Mouse (Mus musculus): ENCODE results near the gene Adam33.

Gene Adam33

DNA sequence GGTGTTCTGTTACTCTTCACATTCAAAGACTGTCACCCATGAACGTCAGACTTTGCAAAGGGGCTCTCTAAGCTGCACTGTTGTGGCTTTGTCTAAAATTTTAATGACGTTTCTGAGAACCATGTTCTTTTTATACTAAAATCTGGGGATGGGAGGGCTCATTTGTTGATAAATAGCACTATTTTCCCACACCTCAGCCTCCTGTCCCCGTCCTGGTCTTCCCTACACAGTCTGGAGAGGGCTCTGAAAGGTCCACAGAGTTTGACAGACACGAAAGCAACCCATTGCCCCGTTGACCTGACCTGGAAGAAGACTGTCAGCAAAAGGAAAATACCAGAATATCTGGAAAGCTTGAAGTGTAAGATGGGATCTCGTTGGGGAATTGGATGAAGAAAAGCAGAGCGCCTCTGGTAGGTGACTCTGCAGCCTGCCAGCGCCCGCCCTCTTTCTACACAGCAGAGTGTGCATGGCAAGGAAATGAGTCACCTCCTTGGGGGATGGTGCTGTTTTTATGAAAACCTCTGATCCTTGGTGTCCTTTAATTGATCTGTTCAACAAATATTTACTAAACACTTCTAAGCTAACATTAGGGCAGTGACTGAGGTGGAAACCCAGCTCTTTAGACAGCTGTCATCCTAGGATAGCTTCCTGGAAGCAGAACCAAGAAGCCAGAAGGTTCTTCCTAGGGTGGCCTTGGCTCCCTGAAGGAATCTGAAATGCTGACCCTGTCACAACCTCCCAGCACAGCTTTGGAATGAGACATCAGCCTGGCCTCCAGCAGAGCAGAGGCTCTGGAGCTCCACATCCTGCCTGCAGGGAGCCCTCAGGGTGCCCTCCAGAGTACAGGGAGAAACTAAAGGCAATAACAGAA lies 34.3 kb downstream of the Adam33 start:
- DNase-seq (ENCODE audit: low read depth, low spot score) = no peak

DNA sequence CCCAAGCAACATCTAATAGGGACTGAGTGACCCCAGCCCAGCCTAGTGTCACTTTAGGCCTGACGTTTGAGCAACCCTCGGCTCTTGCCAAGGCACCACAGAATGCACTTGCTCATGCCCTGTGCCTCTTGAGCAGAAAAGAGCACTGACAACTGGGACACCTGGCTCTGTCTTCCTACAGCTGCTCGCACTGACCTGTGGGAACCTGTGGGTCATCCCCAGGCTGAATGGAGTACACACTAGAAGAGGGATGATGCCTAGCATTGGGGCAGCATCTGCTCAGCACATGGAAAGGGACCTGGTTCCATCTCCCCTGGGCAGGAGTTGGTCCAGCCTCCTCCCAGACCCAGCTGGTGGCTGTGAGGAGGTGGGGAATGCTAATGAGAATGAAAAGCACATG lies 36.7 kb downstream of the Adam33 start:
- no peak for DNase-seq (ENCODE audit: low read depth, low spot score)

DNA sequence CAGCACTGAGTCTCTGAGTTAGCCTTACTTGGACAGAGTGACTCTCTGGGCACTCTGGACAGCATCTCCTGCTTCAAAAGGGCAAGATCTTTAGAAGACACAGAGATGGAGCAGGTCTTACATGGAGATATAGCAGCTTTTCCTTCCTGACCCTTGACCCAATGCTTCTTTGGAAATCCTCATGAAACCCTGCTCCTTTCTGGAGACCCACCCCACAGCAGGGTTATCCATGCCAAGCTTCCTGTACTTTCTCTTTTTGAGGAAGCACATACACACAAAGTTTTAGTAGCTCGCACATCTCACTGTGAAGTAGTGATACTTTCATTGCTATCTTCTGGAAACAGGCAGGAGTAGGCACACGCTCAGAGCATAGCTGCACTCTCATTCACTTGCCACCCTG lies 38.4 kb downstream of the Adam33 start:
- no peak for DNase-seq (ENCODE audit: low read depth, low spot score)

DNA sequence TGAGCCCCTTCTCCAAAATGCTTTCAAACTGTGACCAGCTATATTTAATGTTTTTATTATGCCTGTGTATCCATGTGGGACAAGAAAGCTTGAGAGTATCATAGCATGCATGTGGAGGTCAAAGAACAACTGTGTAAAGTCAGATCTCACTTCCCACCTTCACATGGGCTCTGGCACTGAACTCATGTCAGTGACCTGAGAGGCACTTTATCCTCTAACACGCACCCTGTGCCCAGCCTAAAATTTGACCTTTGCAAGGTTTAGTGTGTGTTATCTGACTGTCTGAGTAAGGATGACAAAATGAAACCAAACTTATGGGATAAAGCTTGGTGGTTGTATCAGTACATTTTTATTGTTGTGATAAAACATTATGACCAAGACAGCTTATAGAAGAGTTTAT lies 53.0 kb downstream of the Adam33 start:
- no peak for DNase-seq (ENCODE audit: low read depth, low spot score)

DNA sequence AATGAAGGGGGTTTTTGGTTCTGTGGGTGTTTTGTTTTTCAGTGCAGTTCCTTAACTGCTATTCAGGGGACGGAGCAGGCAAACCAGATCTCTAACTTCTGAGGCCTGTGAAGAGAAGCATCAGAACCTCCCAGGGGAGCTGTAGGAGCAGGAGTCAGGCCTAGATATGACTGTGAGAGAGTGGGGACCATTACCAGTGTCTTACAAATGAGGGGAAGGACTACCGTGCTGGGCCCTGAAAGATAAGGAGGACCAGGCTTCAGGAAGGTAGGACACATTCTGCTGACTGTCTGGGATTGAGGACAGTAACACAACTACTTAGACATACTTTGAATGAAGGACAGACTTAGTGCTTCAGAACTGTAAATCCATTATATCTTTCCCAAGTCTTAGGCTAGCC lies 54.5 kb downstream of the Adam33 start:
- DNase-seq (ENCODE audit: low read depth, low spot score) = no peak
